Mouse (Mus musculus) megakaryocyte progenitor cell, adult 5-6 weeks (primary cell): Measurements from ENCODE around the gene Atg13. TPM values are rescaled to one million over a fixed set of nuclear protein-coding genes. Genes with fewer than 3 reads are reported as not detected.

Experiments used
- total RNA-seq, 2 experiments: library from RNA; stranded (forward) in 1 of 2; stranded (reverse) in 1 of 2; fragments of 157-497, 149-512 nt in 1 of 2; fragments of 200-1000 nt in 1 of 2; gene quantifications; 2 replicates each; pipeline versions ENCODE4 v1.2.3 to v1.2.4; 2015 to 2017

Atg13 gene
- total RNA-seq, 2 experiments from 2014 or later = 5.7 to 25.0 TPM

Other genes with a start within 250 kb of the Atg13 start
- gene Ckap5, start 183.8 kb downstream of the Atg13 start, total RNA-seq (2015) = 77.0 and 79.1 TPM in 2 replicates
- gene Ckap5, start 183.8 kb downstream of the Atg13 start, total RNA-seq (2017) = 94.5 and 102 TPM in 2 replicates
- gene F2, start 74.2 kb downstream of the Atg13 start, total RNA-seq (2015) = not detected in 2 replicates
- not detected in 2 replicates for gene F2, start 74.2 kb downstream of the Atg13 start, total RNA-seq (2017)
- 4.9 and 5.2 TPM in 2 replicates for gene Zfp408, start 60.8 kb downstream of the Atg13 start, total RNA-seq (2015)
- gene Zfp408, start 60.8 kb downstream of the Atg13 start, total RNA-seq (2017) = 9.2 and 11.1 TPM in 2 replicates
- gene Arhgap1, start 60.7 kb downstream of the Atg13 start, total RNA-seq (2015) = 66.3 and 67.1 TPM in 2 replicates
- gene Arhgap1, start 60.7 kb downstream of the Atg13 start, total RNA-seq (2017) = 45.0 and 58.6 TPM in 2 replicates
- 4.6 and 7.7 TPM in 2 replicates for gene Harbi1, start 276 bp upstream of the Atg13 start, total RNA-seq (2015)
- gene Harbi1, start 276 bp upstream of the Atg13 start, total RNA-seq (2017) = 20.6 and 24.2 TPM in 2 replicates
- 23.7 and 25.5 TPM in 2 replicates for gene Ambra1, start 19.6 kb upstream of the Atg13 start, total RNA-seq (2015)
- 19.1 and 30.6 TPM in 2 replicates for gene Ambra1, start 19.6 kb upstream of the Atg13 start, total RNA-seq (2017)
- 0.17 TPM in 2 replicates for gene Chrm4, start 216.7 kb upstream of the Atg13 start, total RNA-seq (2015)
- 0.17 TPM in 1 of 2 replicates, not detected in the other for gene Chrm4, start 216.7 kb upstream of the Atg13 start, total RNA-seq (2017)
- gene Mdk, start 221.7 kb upstream of the Atg13 start, total RNA-seq (2015) = 0.32 and 0.86 TPM in 2 replicates
- gene Mdk, start 221.7 kb upstream of the Atg13 start, total RNA-seq (2017) = 0.12 and 0.30 TPM in 2 replicates
- gene Gm9821, start 235.1 kb upstream of the Atg13 start, total RNA-seq (2015) = not detected in 2 replicates
- 0.21 and 0.95 TPM in 2 replicates for gene Gm9821, start 235.1 kb upstream of the Atg13 start, total RNA-seq (2017)